Mouse (Mus musculus): Measurements from ENCODE around the gene Tmem131l.

DNA sequence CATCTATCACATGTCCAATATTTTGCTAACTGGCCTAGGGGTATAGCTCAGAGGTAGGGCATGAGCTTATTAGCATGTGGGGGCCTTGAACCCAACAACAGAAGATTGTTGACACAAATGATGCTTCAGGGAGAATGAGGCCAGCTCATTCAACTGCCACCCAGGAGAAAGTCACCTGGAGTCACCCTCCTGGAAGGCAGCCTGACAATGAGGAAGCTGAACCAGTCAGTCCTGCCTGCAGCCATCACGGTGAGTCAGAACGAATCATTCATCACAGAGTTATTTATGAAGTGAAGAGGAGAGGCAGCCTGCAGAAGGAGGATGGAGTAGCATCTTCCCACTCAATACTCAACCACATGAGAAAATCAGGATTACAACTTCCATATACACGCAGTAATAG lies 124.9 kb downstream of the Tmem131l start:
- TF ChIP-seq EP300 (optimal IDR thresholded peaks at IDR 0.05): no peak
- TF ChIP-seq CTCF (IDR thresholded peaks at IDR 0.05; ENCODE audit: low read depth): no peak

All from stomach, postnatal 0 days (tissue).